Mouse (Mus musculus): Measurements from ENCODE around the gene Tspo2. TPM values are rescaled to one million over a fixed set of nuclear protein-coding genes. Genes with fewer than 3 reads are reported as not detected.
A peak's percentile ranks its signal among the peaks of the same experiment; 100 is the strongest.

The Tspo2 gene
- polyA plus RNA-seq, 1 experiment = 0.41 TPM

DNA sequence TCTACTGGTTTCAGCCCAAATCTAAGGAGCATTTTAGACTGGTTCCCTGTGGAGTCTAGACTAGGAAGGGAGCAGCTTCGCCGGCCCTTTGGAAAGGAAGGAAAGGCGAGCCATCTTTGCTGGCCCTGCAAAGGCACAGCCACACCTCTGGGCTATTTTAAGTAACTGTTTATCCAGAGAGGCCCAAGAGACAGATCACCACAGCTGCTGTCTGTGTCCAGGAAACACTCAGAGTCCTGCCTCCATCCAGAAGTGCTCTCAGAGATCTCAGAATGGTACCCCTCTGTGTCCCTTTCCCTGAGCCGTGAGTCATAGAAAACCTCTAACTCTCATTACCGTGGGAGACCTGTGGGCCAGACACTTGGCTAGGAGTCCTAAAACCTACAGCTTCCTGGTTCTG is 20.9 kb downstream of the Tspo2 start:
- Histone ChIP-seq H3K36me3 (ENCODE audit: control insufficient read depth, insufficient read depth, low read length) (no peaks in the 10 kb centered on the region), H3K27ac (ENCODE audit: insufficient read depth, low read depth, low read length) (no peak overlapping the region), H3K4me3 (ENCODE audit: insufficient read depth, low read depth, low read length) (no peak overlapping the region), H3K27me3 (replicated peaks; ENCODE audit: control insufficient read depth, insufficient read depth, low read length) (no peaks in the 10 kb centered on the region), H3K4me1 (ENCODE audit: control insufficient read depth, insufficient read depth, low read length) (peaks cover 7% of the 10 kb centered on the region; the same call in 1 of the 2 replicates)
- DNase-seq = no peak
- TF ChIP-seq CTCF (conservative IDR thresholded peaks at IDR 0.05; ENCODE audit: insufficient read depth, insufficient read length, low read depth, low read length) (no peak), POLR2A (IDR thresholded peaks at IDR 0.05; ENCODE audit: low read depth, low read length) (no peak)
- 43% methylated on average over 5 of the region's 5 CpGs for WGBS

DNA sequence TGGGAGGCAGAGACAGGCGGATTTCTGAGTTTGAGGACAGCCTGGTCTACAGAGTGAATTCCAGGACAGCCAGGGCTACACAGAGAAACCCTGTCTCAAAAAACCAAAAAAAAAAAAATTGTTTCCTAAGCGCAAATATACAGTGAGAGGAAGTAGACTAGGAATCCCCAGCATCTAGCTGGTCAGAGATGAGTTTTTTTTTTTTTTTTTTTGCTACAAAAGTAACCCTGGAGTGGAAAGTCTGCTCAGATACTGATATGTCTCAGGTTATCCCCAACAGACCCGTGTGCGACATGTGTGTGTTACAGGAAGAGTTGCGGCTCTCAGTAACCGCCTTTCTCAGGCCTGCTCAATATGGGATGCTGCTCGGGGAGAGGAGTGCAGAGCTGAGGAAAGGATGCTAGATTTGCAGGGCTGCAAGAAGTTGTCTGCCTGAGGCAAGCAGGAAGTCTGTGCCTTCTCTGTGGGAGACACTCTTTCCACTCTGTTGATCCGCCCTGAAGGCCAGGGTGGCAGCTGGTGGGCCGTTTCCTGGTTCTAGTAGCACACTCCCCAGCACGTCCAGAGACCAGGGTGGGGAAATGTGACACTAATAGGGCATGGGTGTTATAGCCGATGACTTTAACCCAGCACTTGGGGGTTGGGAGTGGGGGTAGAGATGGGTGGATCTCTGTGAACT is 23.3 kb downstream of the Tspo2 start:
- Histone ChIP-seq H3K4me1 (ENCODE audit: control insufficient read depth, insufficient read depth, low read length) (peaks cover 13% of the 10 kb centered on the region), H3K4me3 (ENCODE audit: insufficient read depth, low read depth, low read length) (no peak overlapping the region), H3K36me3 (ENCODE audit: control insufficient read depth, insufficient read depth, low read length) (no peaks in the 10 kb centered on the region), H3K27ac (ENCODE audit: insufficient read depth, low read depth, low read length) (no peak overlapping the region), H3K27me3 (replicated peaks; ENCODE audit: control insufficient read depth, insufficient read depth, low read length) (no peaks in the 10 kb centered on the region)
- DNase-seq = no peak
- no peak for TF ChIP-seq CTCF (conservative IDR thresholded peaks at IDR 0.05; ENCODE audit: insufficient read depth, insufficient read length, low read depth, low read length)
- no peak for TF ChIP-seq POLR2A (IDR thresholded peaks at IDR 0.05; ENCODE audit: low read depth, low read length)
- WGBS = 60% methylated on average over 11 of the region's 11 CpGs

DNA sequence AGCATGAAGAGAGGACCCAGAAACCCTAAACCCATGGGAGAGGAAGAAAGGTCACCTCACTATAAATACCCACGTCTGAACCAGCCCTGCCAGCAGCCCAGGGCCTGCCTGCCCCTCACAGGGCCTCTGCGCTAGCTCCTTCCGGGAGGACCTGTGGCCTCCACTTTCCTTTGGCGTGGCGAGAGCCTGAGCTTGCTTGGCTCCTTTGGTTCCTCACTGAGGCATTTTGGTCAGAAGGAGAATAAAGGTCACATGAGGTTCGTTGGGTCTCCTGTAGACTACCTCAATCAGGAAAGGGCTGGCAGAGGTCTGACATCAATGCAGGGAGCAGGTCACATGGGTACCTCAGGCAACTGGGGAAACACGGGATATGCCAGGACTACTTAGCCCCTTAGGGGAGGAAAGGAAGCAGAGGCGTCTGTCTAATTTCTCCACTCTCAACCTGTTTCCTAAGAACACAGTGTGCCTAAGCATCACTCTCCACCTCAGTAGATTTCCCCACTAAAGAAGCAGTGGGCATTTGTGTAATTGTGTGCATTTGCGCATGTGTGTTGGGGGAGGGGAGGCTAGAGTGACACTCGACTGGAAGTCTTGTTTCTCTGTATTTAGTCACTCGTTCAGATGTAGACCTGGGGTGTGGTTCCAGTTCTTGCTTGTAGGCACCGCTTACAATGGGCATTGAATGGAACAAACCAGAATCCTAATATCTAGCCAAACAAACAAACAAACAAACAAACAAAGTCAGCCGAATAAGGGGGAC is 24.2 kb downstream of the Tspo2 start:
- Histone ChIP-seq H3K4me1 (ENCODE audit: control insufficient read depth, insufficient read depth, low read length) (peaks cover 13% of the 10 kb centered on the region), H3K36me3 (ENCODE audit: control insufficient read depth, insufficient read depth, low read length) (no peaks in the 10 kb centered on the region), H3K27ac (ENCODE audit: insufficient read depth, low read depth, low read length) (no peak overlapping the region), H3K27me3 (replicated peaks; ENCODE audit: control insufficient read depth, insufficient read depth, low read length) (no peaks in the 10 kb centered on the region), H3K4me3 (ENCODE audit: insufficient read depth, low read depth, low read length) (no peak overlapping the region)
- WGBS = 55% methylated on average over 13 of the region's 13 CpGs
- TF ChIP-seq POLR2A (IDR thresholded peaks at IDR 0.05; ENCODE audit: low read depth, low read length) = no peak
- TF ChIP-seq CTCF (conservative IDR thresholded peaks at IDR 0.05; ENCODE audit: insufficient read depth, insufficient read length, low read depth, low read length) = no peak
- no peak for DNase-seq

DNA sequence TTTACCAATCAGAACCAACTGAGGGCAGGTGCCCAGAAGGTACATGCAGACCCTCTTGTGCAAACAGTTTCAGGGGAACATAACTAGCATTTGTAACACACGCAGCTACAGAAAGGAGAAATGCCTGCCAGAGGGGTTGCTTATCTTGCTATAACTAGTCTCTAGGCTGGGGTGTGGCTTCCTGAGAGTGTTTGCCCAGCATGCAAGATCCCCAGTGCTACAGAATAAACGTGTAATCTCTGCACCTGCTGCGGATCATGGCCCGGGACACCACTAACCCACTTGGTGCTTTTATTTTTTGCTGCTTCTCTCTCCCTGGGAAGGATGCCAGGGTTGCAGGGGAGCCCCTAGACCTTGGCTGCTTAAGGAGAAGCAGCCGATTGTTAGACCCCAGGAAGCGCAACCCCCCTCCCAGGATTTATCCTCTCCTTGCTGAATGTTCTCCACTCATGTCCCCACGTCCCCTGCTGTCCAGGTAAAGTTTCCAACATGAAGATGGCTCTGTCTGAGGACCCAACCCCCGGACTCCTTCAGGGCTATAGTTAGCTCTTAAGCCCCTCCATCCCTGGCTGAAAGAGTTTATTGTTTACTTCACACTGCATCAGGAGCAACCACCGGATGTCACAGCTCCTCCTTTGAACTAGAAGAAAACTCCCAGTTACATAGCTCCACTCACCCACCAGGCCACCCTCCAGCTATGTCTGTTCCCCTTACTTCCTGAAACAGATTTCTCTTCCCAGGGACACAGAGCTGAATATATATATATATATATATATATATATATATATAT is 25.3 kb downstream of the Tspo2 start:
- Histone ChIP-seq H3K27ac (ENCODE audit: insufficient read depth, low read depth, low read length) (no peak overlapping the region), H3K27me3 (replicated peaks; ENCODE audit: control insufficient read depth, insufficient read depth, low read length) (no peaks in the 10 kb centered on the region), H3K36me3 (ENCODE audit: control insufficient read depth, insufficient read depth, low read length) (no peaks in the 10 kb centered on the region), H3K4me1 (ENCODE audit: control insufficient read depth, insufficient read depth, low read length) (peaks cover 13% of the 10 kb centered on the region), H3K4me3 (ENCODE audit: insufficient read depth, low read depth, low read length) (no peak overlapping the region)
- no peak for DNase-seq
- TF ChIP-seq CTCF (conservative IDR thresholded peaks at IDR 0.05; ENCODE audit: insufficient read depth, insufficient read length, low read depth, low read length) = no peak
- no peak for TF ChIP-seq POLR2A (IDR thresholded peaks at IDR 0.05; ENCODE audit: low read depth, low read length)
- WGBS = 52% methylated on average over 9 of the region's 9 CpGs

DNA sequence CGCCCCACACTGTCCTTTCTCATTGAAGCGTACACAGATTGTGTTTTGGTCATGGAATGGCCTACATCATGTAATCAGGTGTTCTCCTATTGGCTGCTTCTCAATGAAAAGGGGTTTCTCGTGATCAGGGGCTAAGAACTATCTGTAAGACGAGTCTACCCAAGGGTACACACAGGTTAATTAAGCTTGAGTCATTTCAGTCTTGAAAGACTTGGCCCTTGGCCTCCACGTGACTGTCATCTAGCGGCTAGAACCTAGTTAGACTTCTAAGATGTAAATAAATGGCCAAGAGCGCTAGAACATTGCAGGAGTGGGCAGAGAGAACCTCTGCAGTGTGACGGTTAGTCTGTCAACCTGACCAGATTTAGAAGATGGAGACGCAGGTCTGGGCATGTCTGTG is 27.1 kb downstream of the Tspo2 start:
- TF ChIP-seq POLR2A (IDR thresholded peaks at IDR 0.05; ENCODE audit: low read depth, low read length) (no peak), CTCF (conservative IDR thresholded peaks at IDR 0.05; ENCODE audit: insufficient read depth, insufficient read length, low read depth, low read length) (no peak)
- Histone ChIP-seq H3K27me3 (replicated peaks; ENCODE audit: control insufficient read depth, insufficient read depth, low read length) (no peaks in the 10 kb centered on the region), H3K36me3 (ENCODE audit: control insufficient read depth, insufficient read depth, low read length) (no peaks in the 10 kb centered on the region), H3K27ac (ENCODE audit: insufficient read depth, low read depth, low read length) (peak overlapping the region; percentile 28; the same call in 1 of the 2 replicates), H3K4me1 (ENCODE audit: control insufficient read depth, insufficient read depth, low read length) (peaks cover 13% of the 10 kb centered on the region), H3K4me3 (ENCODE audit: insufficient read depth, low read depth, low read length) (no peak overlapping the region)
- WGBS = 74% methylated on average over 9 of the region's 9 CpGs
- peak; percentile 60 for DNase-seq

DNA sequence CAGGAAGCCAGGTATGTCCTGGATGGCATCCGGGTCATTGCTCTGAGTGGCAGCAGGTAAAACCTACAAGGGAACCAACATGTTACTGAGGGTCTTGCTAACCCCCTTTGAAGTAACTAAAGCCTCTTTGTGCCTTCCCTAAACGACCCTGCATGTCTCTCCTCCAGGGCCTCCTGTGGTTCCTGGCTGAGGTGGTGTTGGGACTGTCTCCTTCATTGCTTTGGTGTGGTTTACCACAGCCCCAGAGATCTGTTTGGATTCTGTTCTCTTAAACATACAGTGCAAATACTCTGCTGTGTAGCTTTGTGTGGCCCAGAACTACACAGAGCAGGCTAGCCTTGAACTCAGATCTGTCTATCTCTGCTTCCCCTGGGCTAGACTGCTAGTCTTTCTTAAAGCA is 31.8 kb downstream of the Tspo2 start:
- Histone ChIP-seq H3K27me3 (replicated peaks; ENCODE audit: control insufficient read depth, insufficient read depth, low read length) (no peaks in the 10 kb centered on the region), H3K36me3 (ENCODE audit: control insufficient read depth, insufficient read depth, low read length) (no peaks in the 10 kb centered on the region), H3K4me1 (ENCODE audit: control insufficient read depth, insufficient read depth, low read length) (peaks cover 27% of the 10 kb centered on the region), H3K4me3 (ENCODE audit: insufficient read depth, low read depth, low read length) (no peak overlapping the region), H3K27ac (ENCODE audit: insufficient read depth, low read depth, low read length) (no peak overlapping the region)
- no peak for TF ChIP-seq POLR2A (IDR thresholded peaks at IDR 0.05; ENCODE audit: low read depth, low read length)
- no peak for TF ChIP-seq CTCF (conservative IDR thresholded peaks at IDR 0.05; ENCODE audit: insufficient read depth, insufficient read length, low read depth, low read length)
- no peak for DNase-seq
- WGBS = 80% methylated on average over 2 of the region's 2 CpGs
